Mouse (Mus musculus): ENCODE measurements around the gene Hipk1. TPM values are rescaled to one million over a fixed set of nuclear protein-coding genes. Genes with fewer than 3 reads are reported as not detected.
"Not testable (repeated sequence)": the region's sequence is repeated elsewhere in the genome, so short reads cannot be mapped to it uniquely, and the experiment has no call there.

Hipk1 gene
- 100 to 1,000 TPM; 110 to 129 TPM for total RNA-seq (2021)

DNA sequence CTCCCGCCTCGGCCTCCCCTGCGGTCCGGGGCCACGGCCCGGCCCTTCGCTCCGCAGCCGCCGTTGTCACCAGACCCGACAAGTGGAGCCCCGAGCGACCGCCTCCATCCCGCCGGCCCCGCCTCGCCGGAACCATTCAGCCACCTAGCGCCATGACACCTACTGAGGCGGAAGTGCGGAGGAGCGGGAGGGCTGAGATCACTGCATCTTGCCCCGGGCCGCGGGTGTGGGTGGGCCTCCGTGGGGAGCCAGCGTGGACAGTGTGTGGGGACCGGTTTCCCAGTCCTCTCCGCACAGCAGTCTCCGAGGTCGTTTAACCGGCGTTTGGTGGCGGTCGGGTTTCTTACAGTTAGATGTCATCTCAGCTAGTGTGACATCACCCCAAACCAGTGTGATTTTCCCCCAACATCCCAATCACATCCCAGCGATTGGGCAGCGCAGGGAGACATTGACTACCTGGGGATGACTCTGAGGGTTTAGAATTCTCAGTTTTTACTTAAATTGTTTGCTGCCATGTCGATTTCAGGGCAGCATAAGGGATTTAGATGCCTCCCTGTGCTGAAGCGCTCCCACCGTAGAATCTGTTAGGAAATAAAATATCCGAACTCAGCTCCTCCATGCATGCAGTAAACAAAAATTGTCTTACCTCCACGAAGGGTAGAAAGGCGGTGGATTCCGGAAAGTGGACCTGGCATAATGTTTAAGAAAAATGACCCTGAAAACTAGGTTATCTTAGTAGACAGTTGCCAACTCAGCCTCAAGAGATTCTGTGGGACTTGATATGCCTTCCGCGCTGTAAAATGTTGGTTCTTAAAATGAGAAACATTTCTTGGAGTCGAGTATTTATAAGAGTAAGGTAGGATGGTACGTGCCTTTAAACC is at the start of gene Hipk1:
Hipk1 (minus strand) TSS at position 334 of the 881 bp plus-strand sequence.
- DNase-seq (ENCODE audit: low spot score in 2 of 2), result peak; percentile 96 to 97
- intact Hi-C loops (cut with DNase I), result loop anchor here (1.0 to 2.0 kb wide), 3 partner anchors 11 to 123 kb away; partner anchors contain the start of genes Ap4b1, Dclre1b, Gm43064 and Rsbn1

DNA sequence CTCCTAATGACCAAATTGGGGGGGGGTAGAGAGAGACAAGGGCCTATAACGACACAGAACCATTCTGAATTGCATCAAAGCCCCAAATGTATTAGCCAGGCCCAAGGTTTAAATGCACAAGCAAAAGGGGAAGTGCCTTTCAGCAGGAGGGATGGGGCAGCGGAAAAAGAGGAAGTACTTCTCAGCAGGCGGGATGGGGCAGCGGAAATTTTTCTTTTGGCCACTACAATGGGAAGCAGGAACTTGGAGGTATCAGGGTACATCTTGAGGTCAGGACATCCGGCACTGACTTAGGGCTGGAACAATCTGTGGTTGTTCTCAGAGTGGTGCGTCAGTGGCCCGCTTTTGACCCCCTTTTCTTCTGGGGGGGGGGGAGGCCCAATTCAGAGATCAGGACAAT is 49.6 kb upstream of the Hipk1 start:
- DNase-seq (ENCODE audit: low spot score in 2 of 2); intact Hi-C loops (cut with DNase I): not testable (repeated sequence)

DNA sequence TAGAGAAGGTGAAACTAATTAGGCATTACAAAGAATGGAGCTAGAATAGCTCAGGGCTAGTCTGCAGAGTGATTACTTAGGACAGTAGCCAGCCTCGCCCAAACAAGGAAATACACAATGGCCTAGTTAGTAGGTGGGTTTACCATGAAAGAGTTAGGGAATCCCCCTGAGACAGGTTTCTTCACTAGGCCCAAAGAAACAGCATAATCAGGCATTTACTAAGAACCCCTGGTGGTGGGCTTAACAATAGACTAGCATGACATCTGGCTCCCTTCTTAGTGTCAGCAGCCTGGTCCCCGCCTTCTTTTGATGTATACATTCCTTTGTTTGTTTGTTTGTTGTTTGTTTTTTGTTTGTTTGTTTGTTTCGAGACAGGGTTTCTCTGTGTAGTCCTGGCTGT is 48.8 kb upstream of the Hipk1 start:
- DNase-seq (ENCODE audit: low spot score in 2 of 2); intact Hi-C loops (cut with DNase I): not testable (repeated sequence)

DNA sequence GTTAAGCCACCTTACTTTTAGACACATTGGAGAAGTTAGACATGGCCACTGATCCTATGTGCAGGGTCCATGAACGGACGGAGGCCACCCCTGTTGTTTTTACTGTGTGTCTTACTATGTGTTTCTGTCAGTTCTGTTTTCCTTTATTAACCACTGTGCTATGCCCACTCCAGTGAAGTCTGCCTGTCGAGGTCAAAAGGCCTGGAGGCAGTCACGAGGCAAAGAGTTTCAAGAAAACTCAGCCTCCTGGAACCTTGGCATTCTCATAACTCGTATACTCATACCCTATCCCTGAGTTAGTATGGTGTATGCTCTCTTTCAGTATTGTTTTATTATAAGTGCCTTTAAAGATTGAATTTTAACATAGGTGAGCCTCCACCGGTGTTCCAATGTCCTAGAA is 48.3 kb upstream of the Hipk1 start:
- no peak for DNase-seq (ENCODE audit: low spot score in 2 of 2)
- intact Hi-C loops (cut with DNase I), result no loop called here

DNA sequence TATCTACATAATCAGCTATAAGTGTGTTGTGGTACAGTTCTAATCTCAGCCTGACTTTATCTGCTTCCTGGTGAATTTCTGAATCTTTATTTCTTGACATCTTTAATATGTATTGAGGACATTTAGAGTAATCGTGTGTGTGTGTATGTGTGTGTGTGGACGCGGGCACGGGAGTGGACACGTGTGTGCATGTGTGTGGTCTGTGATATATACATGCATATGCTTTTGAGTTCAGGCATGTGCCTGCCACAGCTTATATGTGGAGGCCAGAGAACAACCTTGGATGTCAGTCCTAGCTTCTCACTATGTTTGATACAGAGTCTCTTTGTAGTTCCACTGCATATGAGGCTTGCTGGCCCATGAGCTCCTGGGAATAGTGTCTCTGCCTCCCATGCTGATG is 45.1 kb upstream of the Hipk1 start:
- DNase-seq (ENCODE audit: low spot score in 2 of 2), result no peak
- intact Hi-C loops (cut with DNase I), result no loop called here

DNA sequence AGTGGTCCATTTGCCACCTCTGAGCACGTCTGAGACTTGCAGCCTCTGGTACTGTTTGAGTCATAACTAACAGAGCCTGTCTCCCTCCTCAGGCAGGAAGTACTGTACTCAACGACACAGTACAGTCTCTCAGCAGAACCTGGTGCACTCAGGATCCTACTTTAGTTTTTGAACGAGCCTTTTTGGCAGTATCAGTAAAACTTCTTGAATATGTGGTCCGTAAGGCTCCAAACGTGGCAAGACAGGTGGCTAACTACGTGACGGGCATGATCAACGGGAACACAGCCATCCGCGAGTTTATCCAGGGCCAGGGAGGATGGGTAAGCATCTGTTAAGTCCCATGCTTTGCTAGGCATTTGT is 44.6 kb upstream of the Hipk1 start:
- DNase-seq (ENCODE audit: low spot score in 2 of 2), result no peak

DNA sequence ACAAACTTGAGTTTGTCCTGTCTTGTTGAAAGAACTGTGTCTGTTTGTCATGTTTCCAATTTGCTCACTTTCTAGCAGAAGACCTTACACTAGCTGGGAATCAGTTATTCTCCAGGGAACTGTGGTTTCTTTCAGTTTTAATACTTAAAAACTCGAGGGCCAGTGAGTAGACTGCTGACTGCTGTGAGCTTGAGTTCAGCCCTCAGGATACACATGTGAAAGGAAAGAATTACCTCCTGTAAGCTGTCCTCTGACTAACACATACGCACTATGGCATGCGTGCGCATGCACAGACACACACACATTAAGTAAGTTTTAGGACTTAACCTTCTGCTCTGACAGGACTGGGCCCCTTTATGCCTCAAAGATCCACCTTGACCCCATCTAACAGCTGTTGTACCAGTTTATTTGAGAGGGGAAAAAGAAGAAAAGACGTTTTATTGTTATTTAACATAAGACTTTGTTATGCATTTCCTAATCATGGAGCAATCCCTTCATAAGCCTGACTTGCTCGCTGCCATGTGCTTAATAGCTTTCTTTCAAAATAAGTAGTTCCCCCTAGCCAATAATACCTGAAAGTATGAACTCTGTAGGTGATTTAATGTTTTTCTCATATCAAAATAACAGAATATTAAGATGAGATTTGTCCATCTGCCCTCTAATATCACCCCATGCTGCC is 44.0 kb upstream of the Hipk1 start:
- no peak for DNase-seq (ENCODE audit: low spot score in 2 of 2)
- intact Hi-C loops (cut with DNase I), result no loop called here

More for the DNA sequence above, 44.6 kb upstream of the Hipk1 start:
- intact Hi-C loops (cut with DNase I), result no loop called here

DNA sequence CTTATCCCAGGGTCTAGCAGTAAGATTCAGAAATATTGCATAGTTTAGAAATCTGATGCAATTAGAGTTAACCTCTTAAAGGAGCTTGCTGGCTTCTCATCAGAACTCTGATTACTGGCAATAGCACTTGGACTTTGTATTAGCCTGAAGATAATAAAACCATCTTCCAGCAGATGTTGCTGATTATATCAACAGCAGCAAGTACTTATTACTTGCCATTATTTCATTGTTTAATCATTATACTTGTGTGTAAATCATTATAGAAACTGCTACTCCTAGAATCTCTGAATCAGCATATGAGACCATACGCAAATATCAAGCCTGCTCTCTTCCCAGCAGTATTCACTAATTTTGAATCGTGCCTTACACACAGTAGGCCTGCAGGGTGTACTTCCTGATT is 42.6 kb upstream of the Hipk1 start:
- intact Hi-C loops (cut with DNase I), result no loop called here
- DNase-seq (ENCODE audit: low spot score in 2 of 2), result no peak

DNA sequence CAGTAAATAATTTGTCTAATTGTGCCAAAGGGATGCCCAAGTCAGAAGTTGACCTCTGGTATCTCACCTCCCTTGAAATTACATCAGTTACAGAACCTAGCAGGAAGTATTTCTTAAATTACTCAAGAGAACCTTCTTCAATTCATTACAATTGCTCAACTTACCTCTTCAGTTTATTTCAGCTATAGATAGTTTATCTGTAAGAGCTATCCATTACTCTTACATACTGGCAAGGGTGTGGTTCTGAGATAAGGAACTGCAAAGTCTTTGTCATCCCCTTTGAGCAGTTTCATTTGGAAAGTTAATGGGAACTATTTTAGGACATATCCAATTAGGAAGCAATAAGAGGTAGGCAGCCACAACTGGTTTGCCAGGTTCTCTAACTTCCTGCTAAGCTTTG is 41.1 kb upstream of the Hipk1 start, which contains the start of gene Bcl2l15:
Bcl2l15 (plus strand) TSS at position 176 of the 400 bp plus-strand sequence.
- intact Hi-C loops (cut with DNase I), result no loop called here
- no peak for DNase-seq (ENCODE audit: low spot score in 2 of 2)

DNA sequence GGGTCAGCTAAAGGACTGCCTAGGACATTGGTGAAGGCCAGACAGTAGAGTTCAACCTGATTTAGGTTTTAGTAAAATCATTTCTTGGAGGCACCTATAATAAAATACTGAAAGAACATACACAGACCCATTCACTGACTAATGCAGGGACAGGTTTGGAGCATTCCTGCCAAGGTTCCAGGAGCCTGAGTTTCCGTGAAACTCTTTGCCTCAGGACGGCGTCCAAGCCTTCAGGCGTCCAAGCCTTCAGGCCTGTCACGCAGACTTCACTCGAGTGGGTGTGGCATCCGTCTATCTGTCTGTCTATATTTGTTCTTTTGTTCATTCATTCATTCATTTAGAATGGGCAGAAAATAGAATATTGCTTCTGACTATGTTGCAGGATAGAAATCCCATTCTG is 39.8 kb upstream of the Hipk1 start:
- no peak for DNase-seq (ENCODE audit: low spot score in 2 of 2)
- intact Hi-C loops (cut with DNase I), result no loop called here

DNA sequence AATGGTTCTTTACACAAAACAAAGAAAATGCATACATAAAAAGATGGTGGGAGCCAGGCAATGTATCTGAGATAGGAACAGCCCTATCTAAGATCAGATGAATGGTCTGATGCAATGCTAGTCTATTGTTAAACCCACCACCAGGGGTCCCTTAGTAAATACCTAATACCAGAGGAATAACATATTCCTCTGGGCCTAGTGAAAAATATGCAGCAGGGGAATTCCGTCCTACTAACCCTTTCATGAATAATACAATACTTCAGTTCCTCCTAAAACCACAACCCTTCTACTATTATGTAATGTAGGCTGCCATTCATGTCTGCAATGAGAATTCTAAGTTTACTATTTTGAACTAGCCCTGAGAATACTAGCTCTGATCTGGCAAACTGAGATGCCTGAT is 39.3 kb upstream of the Hipk1 start:
- intact Hi-C loops (cut with DNase I); DNase-seq (ENCODE audit: low spot score in 2 of 2): not testable (repeated sequence)

DNA sequence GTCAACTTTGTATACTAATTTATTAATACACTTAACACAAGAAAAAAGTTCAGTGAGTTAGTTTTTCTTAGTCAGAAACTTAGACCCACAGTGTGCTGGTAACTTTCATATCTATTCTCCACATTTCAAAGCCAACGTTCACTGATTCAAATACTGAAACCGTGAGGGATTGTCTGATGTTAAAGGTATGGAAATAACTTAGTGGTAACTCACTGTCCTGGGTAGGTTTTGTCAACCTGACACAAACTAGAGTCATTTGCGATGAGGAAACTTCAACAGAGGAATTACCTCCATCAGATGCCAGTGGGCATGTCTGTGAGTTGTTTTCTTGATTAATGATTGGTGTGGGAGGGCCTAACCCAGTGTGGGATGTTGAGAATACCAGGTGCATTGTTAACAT is 37.7 kb upstream of the Hipk1 start:
- DNase-seq (ENCODE audit: low spot score in 2 of 2), result no peak
- intact Hi-C loops (cut with DNase I), result no loop called here

DNA sequence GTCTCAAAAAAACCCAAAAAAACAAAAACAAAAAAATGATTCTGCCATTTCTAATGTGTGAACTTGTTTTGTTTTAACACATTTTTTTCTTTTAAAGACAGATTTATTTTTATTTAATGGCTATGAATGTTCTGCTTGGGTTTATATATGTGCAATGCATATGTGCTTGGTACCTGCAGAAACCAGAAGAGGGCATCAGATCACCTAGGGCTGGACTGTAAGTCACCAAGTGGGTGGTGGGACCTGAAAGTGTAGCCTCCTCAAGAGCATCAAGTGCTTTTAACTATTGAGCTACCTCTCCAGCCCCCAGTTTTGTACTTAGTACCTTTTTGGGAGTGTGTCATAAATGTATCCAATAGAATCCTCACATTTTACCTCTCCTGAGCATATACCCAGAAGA is 36.2 kb upstream of the Hipk1 start:
- intact Hi-C loops (cut with DNase I), result no loop called here
- no peak for DNase-seq (ENCODE audit: low spot score in 2 of 2)

DNA sequence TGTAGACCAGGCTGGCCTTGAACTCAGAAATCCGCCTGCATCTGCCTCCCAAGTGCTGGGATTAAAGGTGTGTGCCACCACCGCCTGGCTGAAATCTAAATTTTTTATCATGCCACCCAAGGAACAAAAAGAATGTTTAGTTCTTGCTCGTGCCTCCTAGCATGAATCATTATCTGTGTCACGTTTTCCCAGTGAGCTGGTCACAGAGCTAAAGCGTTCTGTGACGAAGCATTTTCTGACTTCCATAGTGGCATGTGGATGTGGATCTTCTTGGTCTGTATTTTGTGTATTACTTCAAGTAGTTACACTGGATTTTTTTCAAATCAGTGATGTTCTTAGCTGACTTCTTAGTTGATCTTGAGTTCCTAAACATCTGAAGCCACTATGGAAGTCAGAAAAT is 19.6 kb upstream of the Hipk1 start:
- intact Hi-C loops (cut with DNase I), result no loop called here
- DNase-seq (ENCODE audit: low spot score in 2 of 2), result no peak

DNA sequence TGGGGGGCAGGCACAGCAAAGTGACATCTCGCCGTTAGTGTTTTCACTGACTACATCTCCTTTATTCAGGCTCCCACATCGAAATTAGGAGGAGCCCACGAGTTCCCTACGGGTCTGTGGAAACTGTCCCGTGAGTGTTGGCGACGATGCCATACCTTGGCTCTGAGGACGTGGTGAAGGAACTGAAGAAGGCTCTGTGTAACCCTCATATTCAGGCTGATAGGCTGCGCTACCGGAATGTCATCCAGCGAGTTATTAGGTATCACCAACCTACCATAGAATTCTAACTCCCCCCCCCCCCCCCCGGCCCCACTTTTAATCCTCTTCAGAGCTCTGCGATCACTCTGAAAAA is 18.4 kb upstream of the Hipk1 start:
- intact Hi-C loops (cut with DNase I), result loop anchor here (1.0 to 5.0 kb wide), 3 partner anchors 18 to 103 kb away; partner anchors contain the start of genes Hipk1 and Rsbn1
- no peak for DNase-seq (ENCODE audit: low spot score in 2 of 2)

DNA sequence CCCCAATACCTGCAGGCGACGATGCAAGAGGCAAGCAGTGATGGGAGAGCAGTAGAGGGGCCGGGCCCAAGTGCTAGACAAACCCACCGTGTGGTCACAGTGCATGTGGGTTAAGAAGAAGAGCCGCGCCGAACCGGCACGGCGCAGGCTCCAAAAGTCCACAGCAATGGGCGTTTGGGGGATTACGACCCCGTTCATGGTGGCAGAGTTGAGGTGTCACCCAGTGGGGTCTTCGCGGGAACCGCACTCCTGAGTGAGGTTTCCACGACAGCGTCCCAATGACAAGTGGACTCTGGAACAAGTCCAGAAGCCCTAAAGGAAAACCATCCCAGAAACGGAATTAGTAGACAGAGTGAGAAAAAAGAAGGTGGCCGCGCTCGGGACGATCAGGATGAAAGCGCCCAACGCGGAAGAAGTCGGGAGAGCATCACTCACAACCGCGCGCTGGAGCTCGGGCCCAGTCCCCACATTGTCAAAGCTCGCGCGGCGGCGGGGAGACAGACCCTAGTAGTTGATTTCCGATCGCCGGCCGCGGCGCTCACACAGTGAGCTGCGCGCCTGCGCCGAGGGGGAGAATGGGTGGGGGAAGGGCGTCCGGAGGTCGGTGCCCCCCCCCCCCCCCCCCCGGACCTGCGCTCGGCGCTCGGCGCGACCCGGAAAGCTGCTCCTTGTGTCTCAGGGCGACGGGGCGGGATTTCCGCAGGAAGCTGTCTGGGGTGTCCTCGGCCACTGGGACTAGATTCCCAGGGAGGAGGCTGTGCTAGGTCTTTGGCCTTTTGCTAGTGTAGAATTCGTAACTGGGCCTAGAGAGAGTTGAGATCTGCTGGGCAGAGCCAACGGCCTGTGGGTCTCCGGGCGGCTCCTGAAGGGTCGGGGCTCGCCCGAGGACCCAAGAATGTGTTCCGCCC is 17.8 kb upstream of the Hipk1 start, which contains the start of the genes Dclre1b, Ap4b1 and Gm43064:
Dclre1b (minus strand) TSS at position 554 of the 908 bp plus-strand sequence.
Ap4b1 (plus strand) TSS at position 630 of the 908 bp plus-strand sequence.
Gm43064 (plus strand) TSS at position 683 of the 908 bp plus-strand sequence.
- intact Hi-C loops (cut with DNase I), result loop anchor here (1.0 to 5.0 kb wide), 3 partner anchors 18 to 103 kb away; partner anchors contain the start of genes Hipk1 and Rsbn1
- peak; percentile 84 to 89 for DNase-seq (ENCODE audit: low spot score in 2 of 2)

DNA sequence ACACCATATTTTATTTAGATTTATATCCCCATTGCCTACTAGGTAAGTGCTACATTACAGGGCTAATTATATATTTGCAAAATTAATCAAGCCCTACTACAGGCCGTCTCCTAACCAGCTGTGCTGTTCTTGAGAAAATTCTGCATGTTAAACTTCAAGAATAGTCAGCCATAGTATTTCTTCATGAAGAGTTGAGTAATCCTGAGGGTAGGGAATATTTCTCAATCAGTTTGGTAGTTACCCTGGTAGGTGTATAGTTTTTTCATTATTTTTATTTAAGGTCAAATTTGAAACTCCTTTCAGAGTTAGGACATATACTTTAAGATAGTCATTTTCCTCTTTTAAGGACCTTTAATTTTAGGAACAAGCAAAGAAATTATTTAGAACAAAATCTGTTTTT is 14.3 kb upstream of the Hipk1 start:
- DNase-seq (ENCODE audit: low spot score in 2 of 2), result no peak
- intact Hi-C loops (cut with DNase I), result loop anchor here (5.0 kb wide), 2 partner anchors 33 to 107 kb away; partner anchors contain the start of gene Rsbn1

DNA sequence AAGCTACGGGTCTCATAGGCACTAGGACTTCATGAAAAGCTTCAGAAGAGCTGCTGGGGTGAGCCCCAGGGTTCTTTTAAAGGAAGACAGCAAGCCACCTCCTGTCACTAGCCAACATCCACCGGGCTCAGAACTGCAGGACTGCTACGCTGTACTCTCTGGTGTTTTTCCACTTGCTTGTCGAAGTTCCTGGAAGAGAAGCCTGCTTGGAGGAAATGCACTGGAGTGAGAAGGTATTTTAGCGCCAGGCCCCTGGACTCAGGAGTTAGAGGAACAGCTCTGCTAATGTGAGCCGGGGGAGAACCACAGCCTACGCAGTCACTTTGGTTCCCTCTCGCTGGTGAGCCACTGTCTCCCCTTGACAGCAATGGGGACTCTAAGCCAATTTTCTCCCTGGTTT is 11.5 kb upstream of the Hipk1 start:
- intact Hi-C loops (cut with DNase I), result loop anchor here (1.0 kb wide), 1 partner anchor 12 kb away; the partner anchor contains the start of gene Hipk1
- no peak for DNase-seq (ENCODE audit: low spot score in 2 of 2)

Data from left cerebral cortex, postnatal 36 days (tissue).